Mouse (Mus musculus) olfactory bulb, adult 2 months (tissue): Measurements from ENCODE around the gene Myl3.

Experiments used
- CTCF ChIP-seq: fragments of 200-500 bp; IDR thresholded peaks from 2 replicates; pipeline ENCODE4 v1.5.1; 2012; ENCODE audit warnings: low read depth, mild to moderate bottlenecking, low read length, moderate library complexity; ENCODE audit not compliant: insufficient read depth
- POLR2A ChIP-seq: fragments of 200-500 bp; IDR thresholded peaks from 2 replicates; pipeline ENCODE4 v1.6.1; 2012; ENCODE audit warnings: mild to moderate bottlenecking, low read depth, low read length, moderate library complexity; ENCODE audit not compliant: insufficient read depth

DNA sequence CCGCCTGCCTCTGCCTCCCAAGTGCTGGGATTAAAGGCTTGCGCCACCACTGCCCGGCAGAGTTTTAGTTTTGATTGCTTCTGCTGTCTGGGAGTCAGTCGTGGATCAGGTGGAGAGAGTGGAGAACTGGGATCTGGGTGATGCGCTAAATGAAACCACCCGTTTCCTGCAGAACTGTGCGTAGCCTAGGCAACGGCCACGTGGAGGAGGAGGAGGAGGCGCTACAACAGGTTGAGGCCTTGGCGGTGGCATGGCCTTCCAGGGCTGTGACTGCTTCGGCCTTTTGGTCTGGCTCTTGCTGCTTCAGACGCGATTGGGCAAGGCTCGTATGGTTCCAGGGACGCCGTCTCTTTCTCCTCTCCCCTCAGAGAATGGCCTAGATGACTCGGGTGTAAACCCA is 72.1 kb downstream of the Myl3 start, which contains the start of gene Prss44:
- no peak for TF ChIP-seq POLR2A
- no peak for TF ChIP-seq CTCF
